Mouse (Mus musculus) limb, embryonic 15.5 days (tissue): ENCODE results near the gene Atf1. TPM values are rescaled to one million over a fixed set of nuclear protein-coding genes. Genes with fewer than 3 reads are reported as not detected.
"Not testable (repeated sequence)": the region's sequence is repeated elsewhere in the genome, so short reads cannot be mapped to it uniquely, and the experiment has no call there.

Source experiments
- ATAC-seq: fragments of 200-750 bp; cut with Nextera tagmentation; 2 replicates; pipeline ENCODE4 v1.8.0; 2017; ENCODE audit warnings: low read depth, moderate TSS enrichment; ENCODE audit not compliant: insufficient number of reproducible peaks, low FRiP score, low TSS enrichment
- H3K27ac ChIP-seq: fragments of 300-500 bp; sonication (generic); 2 replicates; pipeline ENCODE4 v1.5.1; 2015; ENCODE audit warnings: moderate library complexity, mild to moderate bottlenecking, inconsistent platforms
- H3K27me3 ChIP-seq: fragments of 300-500 bp; sonication (generic); 2 replicates; pipeline ENCODE4 v1.6.1; 2015; ENCODE audit warnings: inconsistent platforms
- H3K36me3 ChIP-seq: fragments of 300-500 bp; sonication (generic); 2 replicates; pipeline ENCODE4 v1.6.1; 2015; ENCODE audit warnings: inconsistent platforms
- H3K4me1 ChIP-seq: fragments of 300-500 bp; sonication (generic); 2 replicates; pipeline ENCODE4 v1.6.1; 2015; ENCODE audit warnings: inconsistent platforms
- H3K4me2 ChIP-seq: fragments of 300-500 bp; sonication (generic); 2 replicates; pipeline ENCODE4 v1.6.1; 2015; ENCODE audit warnings: mild to moderate bottlenecking, inconsistent platforms
- H3K4me3 ChIP-seq: fragments of 300-500 bp; sonication (generic); 2 replicates; pipeline ENCODE4 v1.5.1; 2015; ENCODE audit warnings: mild to moderate bottlenecking, inconsistent platforms
- H3K9ac ChIP-seq: fragments of 300-500 bp; sonication (generic); 2 replicates; pipeline ENCODE4 v1.6.1; 2015; ENCODE audit warnings: inconsistent platforms
- H3K9me3 ChIP-seq: fragments of 300-500 bp; sonication (generic); 2 replicates; pipeline ENCODE4 v1.6.1; 2016; ENCODE audit warnings: inconsistent platforms
- WGBS: fragments of 180-500 bp; shearing (Covaris S2); methylation state at CpG from one replicate; pipeline ENCODE4 v1.1.7; 2015; 5-methylcytosine and 5-hydroxymethylcytosine counted together
- polyA plus RNA-seq: library from polyadenylated mRNA; unstranded; fragments of >200 nt; fragmentation: Nextera tagmentation; extraction: Ambion mirVana; gene quantifications from 2 replicates; pipeline ENCODE4 v1.2.1, GENCODE M21; 2015

The Atf1 gene
- polyA plus RNA-seq, 1 experiment from 2014 or later, result 45.8 TPM

- Histone ChIP-seq H3K4me3 (no peak overlapping the region), H3K4me2 (no peak overlapping the region), H3K36me3 (no peaks in the 10 kb centered on the region), H3K9me3 (no peaks in the 10 kb centered on the region), H3K27me3 (no peaks in the 10 kb centered on the region), H3K9ac (no peak overlapping the region), H3K27ac (no peak overlapping the region), H3K4me1 (no peaks in the 10 kb centered on the region; the same call in 1 of the 2 replicates)
- 74% methylated on average over 6 of the region's 6 CpGs for WGBS
- ATAC-seq, result no peak
Measured at GRCm38 (mm10) chr15:100300499-100300898, 72.9 kb downstream of the Atf1 start.

- Histone ChIP-seq H3K4me3 (no peak overlapping the region), H3K27me3 (no peaks in the 10 kb centered on the region), H3K27ac (no peak overlapping the region), H3K9ac (no peak overlapping the region), H3K4me2 (no peak overlapping the region), H3K4me1 (peaks cover 2% of the 10 kb centered on the region; the same call in 1 of the 2 replicates), H3K36me3 (no peaks in the 10 kb centered on the region), H3K9me3 (no peaks in the 10 kb centered on the region)
- no peak for ATAC-seq
- 85% methylated on average over 15 of the region's 15 CpGs for WGBS
Measured at GRCm38 (mm10) chr15:100301556-100301955, 73.9 kb downstream of the Atf1 start.

DNA sequence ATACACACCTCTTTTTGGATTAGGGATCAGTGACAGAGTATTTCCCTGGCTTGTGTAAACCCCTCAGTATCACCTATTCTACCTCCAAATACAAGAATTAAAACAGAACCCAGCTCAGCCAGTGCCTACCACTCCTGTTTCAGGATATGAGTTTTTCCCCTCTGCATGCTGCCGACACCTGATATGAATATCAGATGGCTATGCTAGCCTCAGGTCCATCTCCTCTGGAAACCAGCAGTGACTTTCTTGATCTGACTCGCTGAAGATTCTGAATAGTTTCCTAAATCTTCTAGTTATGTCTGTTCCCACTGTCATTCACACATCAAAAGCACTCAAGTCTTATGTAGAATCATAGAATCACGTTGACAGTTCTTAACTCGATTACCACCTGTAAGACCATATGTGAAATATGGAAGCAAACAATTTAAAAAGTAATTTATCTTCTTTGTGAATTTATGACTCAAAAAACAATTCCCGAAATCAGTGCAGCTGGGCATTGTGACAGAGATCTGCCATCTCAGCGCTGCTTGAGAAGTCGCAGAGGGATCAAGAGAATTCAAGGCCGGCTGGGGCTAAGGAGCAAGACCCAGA is 75.9 kb downstream of the Atf1 start:
- peaks cover 2% of the 10 kb centered on the region; the same call in 1 of the 2 replicates for H3K4me1 ChIP-seq
- 60% methylated on average over 8 of the region's 8 CpGs for WGBS
- H3K36me3 ChIP-seq, result no peaks in the 10 kb centered on the region
- H3K4me2 ChIP-seq, result peak overlapping the region; percentile 76
- ATAC-seq, result no peak
- no peaks in the 10 kb centered on the region for H3K9me3 ChIP-seq
- no peaks in the 10 kb centered on the region for H3K27me3 ChIP-seq
- H3K27ac ChIP-seq, result no peak overlapping the region
- peak overlapping the region; percentile 53 for H3K4me3 ChIP-seq
- no peak overlapping the region for H3K9ac ChIP-seq

DNA sequence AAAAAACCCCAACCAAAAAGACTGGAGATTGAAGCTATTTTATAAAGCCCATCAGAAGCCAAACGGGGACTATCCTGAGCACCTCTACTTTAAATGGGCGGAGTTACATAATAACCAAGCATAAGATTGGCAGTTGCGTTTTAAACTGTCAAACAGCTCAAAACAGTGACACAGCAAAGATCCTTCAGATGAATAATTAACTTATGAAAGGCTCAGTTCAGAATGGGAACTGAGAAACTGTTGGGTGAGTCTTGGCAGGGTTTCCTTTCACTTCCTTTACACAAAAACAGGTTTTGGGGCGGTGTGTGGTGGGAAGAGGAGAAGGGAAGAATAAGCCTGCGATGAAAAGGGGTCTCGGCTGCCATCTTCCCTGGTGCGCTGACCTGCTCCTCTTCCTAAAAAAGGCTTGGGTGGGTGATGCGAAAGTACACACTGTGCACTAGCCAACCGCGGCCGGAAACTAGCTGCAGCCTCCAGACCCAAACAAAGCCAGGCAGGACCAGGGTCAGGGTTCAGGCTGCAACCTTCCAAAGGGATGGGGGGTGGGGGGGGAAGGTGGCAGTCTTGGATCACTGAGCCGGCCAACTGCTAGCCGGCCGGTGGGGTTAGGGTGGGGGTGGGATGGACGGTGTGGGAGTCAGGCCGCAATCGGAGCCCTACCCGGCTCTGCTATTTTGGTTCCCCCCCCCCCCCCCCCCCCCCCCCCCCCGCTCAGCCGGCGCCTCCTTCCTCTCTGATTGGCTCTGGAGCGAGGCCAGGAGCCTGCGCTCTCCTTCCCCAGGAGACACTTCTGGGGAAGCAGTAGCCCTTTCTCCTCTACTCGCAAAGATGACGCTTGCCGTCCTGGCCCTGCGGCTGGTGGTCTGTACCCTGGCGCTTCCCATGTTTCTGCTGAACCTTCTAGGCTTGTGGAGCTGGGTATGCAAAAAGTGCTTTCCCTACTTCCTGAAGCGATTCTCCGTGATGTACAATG is 76.7 kb downstream of the Atf1 start, which contains the start of gene Mettl7a1:
TSS of gene Mettl7a1 (plus strand) at position 122 of the 973 bp plus-strand sequence.
- H3K4me1 ChIP-seq, result peaks cover 2% of the 10 kb centered on the region; the same call in 1 of the 2 replicates
- peak within 1 kb of the TSS; percentile 76 for H3K4me2 ChIP-seq
- no peaks in the 10 kb centered on the region for H3K9me3 ChIP-seq
- peak within 1 kb of the TSS; percentile 53 for H3K4me3 ChIP-seq
- 3% methylated on average over 20 of the region's 30 CpGs for WGBS
- peak within 1 kb of the TSS; percentile 73 for H3K27ac ChIP-seq
- ATAC-seq, result peak; percentile 57; the same call in 1 of the 2 replicates
- H3K9ac ChIP-seq, result peak within 1 kb of the TSS; percentile 33
- no peaks in the 10 kb centered on the region for H3K36me3 ChIP-seq
- no peaks in the 10 kb centered on the region for H3K27me3 ChIP-seq

- Histone ChIP-seq H3K4me2 (no peak overlapping the region), H3K27me3 (no peaks in the 10 kb centered on the region), H3K27ac (no peak overlapping the region), H3K4me3 (no peak overlapping the region), H3K9me3 (no peaks in the 10 kb centered on the region), H3K9ac (no peak overlapping the region), H3K4me1 (peaks cover 2% of the 10 kb centered on the region; the same call in 1 of the 2 replicates), H3K36me3 (no peaks in the 10 kb centered on the region)
- WGBS, result 83% methylated on average over 2 of the region's 2 CpGs
- no peak for ATAC-seq
Measured at GRCm38 (mm10) chr15:100306201-100306600, 78.6 kb downstream of the Atf1 start.

DNA sequence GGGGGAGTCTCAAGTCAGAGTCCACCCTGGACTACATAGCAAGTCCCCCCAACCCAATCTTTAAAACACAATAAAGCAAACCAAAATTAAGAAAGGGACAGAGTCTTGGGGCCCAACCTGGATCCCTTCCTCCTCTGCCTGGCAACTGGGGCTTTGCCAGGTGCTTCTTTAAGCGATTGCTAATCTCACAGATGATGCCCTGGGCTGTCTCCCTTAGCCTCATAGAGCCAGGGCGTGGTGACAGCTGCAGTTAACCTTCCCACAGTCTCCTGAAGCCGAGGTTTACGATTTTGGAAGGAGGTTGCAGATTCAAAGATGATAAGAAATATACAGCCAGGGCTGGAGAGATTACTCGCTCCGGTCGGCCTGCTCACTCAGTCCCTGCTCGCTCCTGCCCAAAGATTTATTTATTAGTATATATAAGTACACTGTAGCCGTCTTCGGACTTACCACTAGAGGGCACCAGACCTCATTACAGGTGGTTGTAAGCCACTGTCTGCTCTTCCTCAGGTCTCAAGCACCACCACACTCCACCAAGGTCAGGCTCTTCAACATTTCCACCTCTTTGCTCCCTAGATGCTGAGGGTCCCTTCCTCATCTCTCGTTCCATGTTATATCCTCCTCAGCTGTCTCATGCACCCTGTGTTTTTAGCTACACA is 79.9 kb downstream of the Atf1 start:
- not testable (repeated sequence) for H3K36me3 ChIP-seq, H3K4me1 ChIP-seq, H3K4me2 ChIP-seq, H3K27me3 ChIP-seq, H3K27ac ChIP-seq, H3K9me3 ChIP-seq, H3K9ac ChIP-seq, H3K4me3 ChIP-seq, ATAC-seq
- 34% methylated on average over 11 of the region's 11 CpGs for WGBS

Other genes with a start within 250 kb of the Atf1 start
- gene Dip2b, start 189.2 kb upstream of the Atf1 start, polyA plus RNA-seq, result 9.8 and 11.3 TPM in 2 replicates
- not detected in 2 replicates for gene Tmprss12, start 53.0 kb downstream of the Atf1 start, polyA plus RNA-seq
- gene Mettl7a1, start 76.3 kb downstream of the Atf1 start, polyA plus RNA-seq, result 4.8 and 6.3 TPM in 2 replicates
- gene Mettl7a3, start 107.1 kb downstream of the Atf1 start, polyA plus RNA-seq, result 0.35 and 0.71 TPM in 2 replicates
- not detected in 2 replicates for gene Methig1, start 125.3 kb downstream of the Atf1 start, polyA plus RNA-seq
- gene Mettl7a2, start 125.4 kb downstream of the Atf1 start, polyA plus RNA-seq, result not detected in 2 replicates
- gene Higd1c, start 136.7 kb downstream of the Atf1 start, polyA plus RNA-seq, result not detected in 2 replicates
- 0.06 TPM in 1 of 2 replicates, not detected in the other for gene Gm5475, start 194.3 kb downstream of the Atf1 start, polyA plus RNA-seq
- gene Slc11a2, start 197.3 kb downstream of the Atf1 start, polyA plus RNA-seq, result 20.6 and 21.6 TPM in 2 replicates
- 29.6 and 30.5 TPM in 2 replicates for gene Letmd1, start 241.2 kb downstream of the Atf1 start, polyA plus RNA-seq